In genomic region chr11:115738275-115738885, GRCm38 (mm10) we compare ENCODE assay signal across 12 mouse cellular contexts. TPM values are rescaled to one million over a fixed set of nuclear protein-coding genes. Genes with fewer than 3 reads are reported as not detected.
DNase-seq lines count a peak whose midpoint lies in the region; ATAC-seq and TF ChIP-seq lines count a peak whose summit lies in the region.
"Had no signal": no experiment of that assay in that cellular context is flagged by ENCODE, and none has a peak within 500 bp of the region (broad histone marks: within the 10 kb centered on the region; RNA-seq: fewer than 3 reads in every experiment).

No protein-coding gene starts in this region.

- H3K9me3 ChIP-seq in lung, postnatal 0 days (ENCODE audit: low read length), result no peaks in the 10 kb centered on the region
- no peaks in the 10 kb centered on the region for H3K9me3 ChIP-seq in embryonic facial prominence, embryonic 10.5 days
- no peaks in the 10 kb centered on the region for H3K9me3 ChIP-seq in intestine, embryonic 15.5 days
- H3K9me3 ChIP-seq: hindbrain, embryonic 15.5 days; liver, embryonic 15.5 days; stomach, embryonic 15.5 days had no signal

- H3K4me3 ChIP-seq in heart, adult 2 months, result no peak overlapping the region
- no peak overlapping the region for H3K4me3 ChIP-seq in lung, postnatal 0 days (ENCODE audit: low read depth, low read length)
- H3K4me3 ChIP-seq in embryonic facial prominence, embryonic 10.5 days, result no peak overlapping the region
- H3K4me3 ChIP-seq in intestine, embryonic 15.5 days (replicated peaks), result no peak overlapping the region
- H3K4me3 ChIP-seq in layer of hippocampus, adult 2 months, result no peak overlapping the region
- H3K4me3 ChIP-seq: hindbrain, embryonic 15.5 days; liver, embryonic 15.5 days; stomach, embryonic 15.5 days had no signal

- H3K27me3 ChIP-seq in heart, adult 2 months (ENCODE audit: control insufficient read depth, insufficient read depth, low read length), result no peaks in the 10 kb centered on the region
- H3K27me3 ChIP-seq in lung, postnatal 0 days (replicated peaks; ENCODE audit: insufficient read depth, low read length), result no peaks in the 10 kb centered on the region
- no peaks in the 10 kb centered on the region for H3K27me3 ChIP-seq in embryonic facial prominence, embryonic 10.5 days (replicated peaks; ENCODE audit: low read depth, poor library complexity, severe bottlenecking)
- H3K27me3 ChIP-seq in intestine, embryonic 15.5 days (replicated peaks), result no peaks in the 10 kb centered on the region
- H3K27me3 ChIP-seq: hindbrain, embryonic 15.5 days; liver, embryonic 15.5 days; stomach, embryonic 15.5 days had no signal

- no peaks in the 10 kb centered on the region for H3K79me2 ChIP-seq in heart, adult 2 months (replicated peaks; ENCODE audit: control insufficient read depth, insufficient read depth, low read length)

- no peaks in the 10 kb centered on the region for H3K36me3 ChIP-seq in heart, adult 2 months (ENCODE audit: control insufficient read depth, insufficient read depth, low read length)
- no peaks in the 10 kb centered on the region for H3K36me3 ChIP-seq in lung, postnatal 0 days (ENCODE audit: insufficient read depth, low read length)
- H3K36me3 ChIP-seq in embryonic facial prominence, embryonic 10.5 days (replicated peaks), result no peaks in the 10 kb centered on the region
- H3K36me3 ChIP-seq in intestine, embryonic 15.5 days, result no peaks in the 10 kb centered on the region
- H3K36me3 ChIP-seq: hindbrain, embryonic 15.5 days; liver, embryonic 15.5 days; stomach, embryonic 15.5 days had no signal

- no peak for TF ChIP-seq EP300 in heart, adult 2 months (IDR thresholded peaks at IDR 0.05; ENCODE audit: insufficient read depth, low read depth, low read length)
- no peak for TF ChIP-seq EP300 in lung, postnatal 0 days (IDR thresholded peaks at IDR 0.05)

- DNase-seq in heart, adult 2 months, result peak in 1 of 2 experiments; percentile 12
- no peak for DNase-seq in heart, adult 9 months (ENCODE audit: low spot score in 2 of 2)
- DNase-seq in lung, postnatal 0 days (ENCODE audit: low spot score), result no peak
- no peak for DNase-seq in lung, postnatal 4 days
- no peak for DNase-seq in embryonic facial prominence, embryonic 10.5 days (ENCODE audit: low spot score)
- DNase-seq in layer of hippocampus, adult 2 months (ENCODE audit: low spot score in 2 of 2), result no peak
- no peak for DNase-seq in right cerebral cortex, postnatal 10 days (ENCODE audit: low spot score in 2 of 2)
- DNase-seq: right cerebral cortex, postnatal 4 days had no signal

- H3K9ac ChIP-seq in heart, adult 2 months (ENCODE audit: low read depth, low read length), result no peak overlapping the region
- H3K9ac ChIP-seq in lung, postnatal 0 days (replicated peaks; ENCODE audit: low read depth), result no peak overlapping the region
- H3K9ac ChIP-seq in intestine, embryonic 15.5 days, result no peak overlapping the region; the same call in 1 of the 2 replicates
- H3K9ac ChIP-seq: hindbrain, embryonic 15.5 days; liver, embryonic 15.5 days; stomach, embryonic 15.5 days had no signal

- no peak overlapping the region for H3K4me2 ChIP-seq in lung, postnatal 0 days (replicated peaks; ENCODE audit: low read depth, low read length)
- peak overlapping the region; percentile 30; the same call in 1 of the 2 replicates for H3K4me2 ChIP-seq in intestine, embryonic 15.5 days (replicated peaks)
- H3K4me2 ChIP-seq: hindbrain, embryonic 15.5 days; liver, embryonic 15.5 days; stomach, embryonic 15.5 days had no signal

- TF ChIP-seq CTCF in heart, adult 2 months (IDR thresholded peaks at IDR 0.05), result no peak
- no peak for TF ChIP-seq CTCF in lung, postnatal 0 days (IDR thresholded peaks at IDR 0.05)
- no peak for TF ChIP-seq CTCF in layer of hippocampus, adult 2 months (conservative IDR thresholded peaks at IDR 0.05)

- WGBS in heart, adult 2 months, result 32% methylated on average over 13 of the region's 13 CpGs
- WGBS in lung, postnatal 0 days, result 27% methylated on average over 13 of the region's 13 CpGs
- 73% methylated on average over 13 of the region's 13 CpGs for WGBS in embryonic facial prominence, embryonic 10.5 days
- WGBS in intestine, embryonic 15.5 days, result 31% methylated on average over 13 of the region's 13 CpGs

- TF ChIP-seq POLR2A in heart, adult 2 months (IDR thresholded peaks at IDR 0.05; ENCODE audit: insufficient read depth, low read depth, low read length), result no peak

- intact Hi-C loops in heart, adult 2 months (cut with DNase I), result loop anchor here (5.0 kb wide), 1 partner anchor 39 kb away; no protein-coding TSS in a partner anchor

- peak; percentile 48 for ATAC-seq in lung, postnatal 0 days
- ATAC-seq in intestine, embryonic 15.5 days, result peak; percentile 71

- H3K4me1 ChIP-seq in heart, adult 2 months (ENCODE audit: control insufficient read depth, insufficient read depth, low read length), result no peaks in the 10 kb centered on the region; the same call in none of the 2 replicates
- H3K4me1 ChIP-seq in lung, postnatal 0 days (ENCODE audit: insufficient read depth, low read depth, low read length), result no peaks in the 10 kb centered on the region
- peaks cover 20% of the 10 kb centered on the region for H3K4me1 ChIP-seq in embryonic facial prominence, embryonic 10.5 days
- H3K4me1 ChIP-seq in intestine, embryonic 15.5 days (replicated peaks), result peaks cover 9% of the 10 kb centered on the region
- H3K4me1 ChIP-seq: liver, embryonic 15.5 days; stomach, embryonic 15.5 days had no signal

- peak overlapping the region; percentile 60 for H3K27ac ChIP-seq in heart, adult 2 months
- H3K27ac ChIP-seq in lung, postnatal 0 days (ENCODE audit: low read length), result no peak overlapping the region
- H3K27ac ChIP-seq in embryonic facial prominence, embryonic 10.5 days (replicated peaks), result peak overlapping the region; percentile 2
- H3K27ac ChIP-seq in intestine, embryonic 15.5 days, result peak overlapping the region; percentile 42
- no peak overlapping the region for H3K27ac ChIP-seq in layer of hippocampus, adult 2 months
- H3K27ac ChIP-seq: hindbrain, embryonic 15.5 days; liver, embryonic 15.5 days; stomach, embryonic 15.5 days had no signal

RNA-seq across cellular contexts. Expression of gene Tmem94, which starts 26.9 kb away (rescaled TPM):
- 100 to 1,000 TPM in 1 of 2 experiments, 10 to 100 TPM in 1; 99.5 to 103 TPM for total RNA-seq in heart, adult 2 months (2021)
- 125 and 135 TPM in 2 replicates for polyA plus RNA-seq in heart, adult 2 months (2012; rRNA removed)
- polyA plus RNA-seq in lung, postnatal 0 days (2015; fragmentation: Nextera tagmentation; extraction: Ambion mirVana), result 17.0 and 19.4 TPM in 2 replicates
- polyA plus RNA-seq in embryonic facial prominence, embryonic 10.5 days (2016; fragmentation: Nextera tagmentation; extraction: Ambion mirVana), result 34.6 and 38.9 TPM in 2 replicates
- 18.6 and 20.8 TPM in 2 replicates for polyA plus RNA-seq in intestine, embryonic 15.5 days (2015; fragmentation: Nextera tagmentation; extraction: Ambion mirVana)
- 10 to 100 TPM; 47.4 to 58.2 TPM for total RNA-seq in layer of hippocampus, adult 2 months (2021)

RNA-seq across cellular contexts. Expression of gene Grb2, which starts 30.0 kb away (rescaled TPM):
- total RNA-seq in heart, adult 2 months (2021), result 100 to 1,000 TPM; 107 to 109 TPM
- polyA plus RNA-seq in heart, adult 2 months (2012; rRNA removed), result 52.0 and 73.2 TPM in 2 replicates
- 62.8 and 75.9 TPM in 2 replicates for polyA plus RNA-seq in lung, postnatal 0 days (2015; fragmentation: Nextera tagmentation; extraction: Ambion mirVana)
- polyA plus RNA-seq in embryonic facial prominence, embryonic 10.5 days (2016; fragmentation: Nextera tagmentation; extraction: Ambion mirVana), result 73.5 and 76.0 TPM in 2 replicates
- polyA plus RNA-seq in intestine, embryonic 15.5 days (2015; fragmentation: Nextera tagmentation; extraction: Ambion mirVana), result 79.3 and 79.4 TPM in 2 replicates
- 100 to 1,000 TPM; 182 to 198 TPM for total RNA-seq in layer of hippocampus, adult 2 months (2021)

Comparison
In these comparisons a context has a peak if more than half of its experiments do, and no peak if none do; other contexts are left out.
1. H3K27ac ChIP-seq: peak in heart, adult 2 months (single experiment), embryonic facial prominence, embryonic 10.5 days (single experiment) and intestine, embryonic 15.5 days (single experiment); none in lung, postnatal 0 days (single experiment) and layer of hippocampus, adult 2 months (single experiment).